Mouse (Mus musculus): Measurements from ENCODE around the gene Ola1. TPM values are rescaled to one million over a fixed set of nuclear protein-coding genes. Genes with fewer than 3 reads are reported as not detected.

Gene Ola1
- polyA plus RNA-seq, 1 experiment from 2014 or later: 70.5 TPM

Other genes with a start within 250 kb of the Ola1 start
- 37.0 and 40.2 TPM in 2 replicates for gene Sp3, start 238.5 kb downstream of the Ola1 start, polyA plus RNA-seq (2014; fragmentation: Nextera tagmentation; extraction: Ambion mirVana)
- gene Gm11084, start 232.2 kb downstream of the Ola1 start, polyA plus RNA-seq (2014; fragmentation: Nextera tagmentation; extraction: Ambion mirVana): not detected in 2 replicates
- gene Sp9, start 53.0 kb upstream of the Ola1 start, polyA plus RNA-seq (2014; fragmentation: Nextera tagmentation; extraction: Ambion mirVana): 0.04 TPM in 1 of 2 replicates, not detected in the other
- gene Scrn3, start 93.7 kb upstream of the Ola1 start, polyA plus RNA-seq (2014; fragmentation: Nextera tagmentation; extraction: Ambion mirVana): 12.5 and 17.5 TPM in 2 replicates
- gene Cir1, start 93.8 kb upstream of the Ola1 start, polyA plus RNA-seq (2014; fragmentation: Nextera tagmentation; extraction: Ambion mirVana): 17.1 and 17.6 TPM in 2 replicates
- 4.9 and 5.8 TPM in 2 replicates for gene Gpr155, start 167.6 kb upstream of the Ola1 start, polyA plus RNA-seq (2014; fragmentation: Nextera tagmentation; extraction: Ambion mirVana)